Mouse (Mus musculus) brain, embryonic 18.5 days (tissue): ENCODE measurements around the gene Gna11.

Source experiments
- DNase-seq: peaks from one replicate; pipeline ENCODE4 v3.0.0-alpha.2; 2012; ENCODE audit warnings: low read depth, low spot score

Gene Gna11

GRCm38 (mm10) chr10:81485479-81486018 lies 59.4 kb downstream of the Gna11 start:
- no peak for DNase-seq

GRCm38 (mm10) chr10:81485060-81485449 lies 59.9 kb downstream of the Gna11 start:
- DNase-seq, result no peak

DNA sequence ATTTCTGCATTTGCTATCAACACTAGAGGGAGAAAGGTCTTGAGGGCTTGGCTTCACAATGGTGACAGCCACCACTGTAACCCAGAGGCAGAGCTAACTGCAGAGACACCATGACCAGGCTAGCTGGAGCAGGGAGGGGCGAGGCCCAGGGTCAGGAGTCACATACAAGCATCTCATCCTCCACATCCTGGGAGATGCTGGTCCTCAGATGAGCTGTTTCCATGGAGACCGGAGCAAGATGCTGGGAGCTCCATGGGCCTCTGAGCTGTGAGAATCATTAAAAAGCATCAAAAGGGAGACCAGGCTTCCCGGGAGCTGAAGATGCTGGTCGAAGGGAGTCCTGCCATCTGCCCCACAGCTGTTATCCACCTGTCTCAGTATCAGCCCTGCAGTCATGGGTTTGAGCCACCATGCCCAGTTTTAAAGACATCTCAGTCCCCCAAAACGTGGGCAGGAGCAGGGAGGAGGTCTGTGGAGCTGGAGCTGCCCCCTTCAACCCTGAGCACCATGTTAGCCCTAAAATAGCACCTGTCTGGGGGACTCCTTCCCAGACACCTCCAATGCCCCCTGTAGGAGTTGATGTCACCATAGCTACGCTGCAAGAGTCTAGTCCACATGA lies 60.4 kb downstream of the Gna11 start:
- DNase-seq, result no peak

DNA sequence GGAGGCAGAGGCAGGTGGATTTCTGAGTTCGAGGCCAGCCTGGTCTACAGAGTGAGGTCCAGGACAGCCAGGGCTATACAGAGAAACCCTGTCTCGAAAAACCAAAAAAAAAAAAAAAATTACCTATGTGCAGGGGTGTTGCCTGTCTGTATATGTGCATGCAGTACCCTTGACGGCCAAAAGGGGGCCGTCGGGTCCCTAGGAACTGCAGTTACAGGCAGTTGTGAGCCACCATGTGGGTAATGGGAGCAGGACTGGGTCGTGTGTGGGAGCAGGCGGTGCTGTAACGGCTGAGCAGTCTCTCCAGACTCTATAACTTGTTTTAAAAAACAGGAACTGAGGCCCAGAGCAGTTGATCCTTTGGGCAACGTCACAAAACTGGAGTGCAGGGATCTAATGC lies 61.0 kb downstream of the Gna11 start:
- no peak for DNase-seq

DNA sequence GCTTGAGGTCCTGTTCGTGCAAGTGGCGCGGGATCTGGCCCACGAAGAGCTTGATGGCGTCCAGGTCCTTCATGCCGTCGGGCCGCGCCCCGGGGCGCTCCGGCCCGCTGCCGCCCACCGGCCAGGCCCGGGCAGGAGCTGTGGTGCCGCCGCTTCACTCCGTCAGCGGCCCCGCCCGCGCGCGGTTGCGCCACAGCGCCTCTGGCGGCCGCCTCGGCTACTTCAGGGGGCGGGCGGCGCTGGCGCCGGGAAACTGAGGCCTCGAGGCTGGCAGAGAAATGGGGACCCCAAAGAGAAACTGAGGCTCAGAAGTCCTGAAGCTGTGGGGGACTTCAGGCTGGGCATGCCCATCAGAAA lies 62.5 kb downstream of the Gna11 start, which contains the start of gene Celf5:
TSS of gene Celf5 (minus strand) at position 177 of the 357 bp plus-strand sequence.
- DNase-seq, result no peak

DNA sequence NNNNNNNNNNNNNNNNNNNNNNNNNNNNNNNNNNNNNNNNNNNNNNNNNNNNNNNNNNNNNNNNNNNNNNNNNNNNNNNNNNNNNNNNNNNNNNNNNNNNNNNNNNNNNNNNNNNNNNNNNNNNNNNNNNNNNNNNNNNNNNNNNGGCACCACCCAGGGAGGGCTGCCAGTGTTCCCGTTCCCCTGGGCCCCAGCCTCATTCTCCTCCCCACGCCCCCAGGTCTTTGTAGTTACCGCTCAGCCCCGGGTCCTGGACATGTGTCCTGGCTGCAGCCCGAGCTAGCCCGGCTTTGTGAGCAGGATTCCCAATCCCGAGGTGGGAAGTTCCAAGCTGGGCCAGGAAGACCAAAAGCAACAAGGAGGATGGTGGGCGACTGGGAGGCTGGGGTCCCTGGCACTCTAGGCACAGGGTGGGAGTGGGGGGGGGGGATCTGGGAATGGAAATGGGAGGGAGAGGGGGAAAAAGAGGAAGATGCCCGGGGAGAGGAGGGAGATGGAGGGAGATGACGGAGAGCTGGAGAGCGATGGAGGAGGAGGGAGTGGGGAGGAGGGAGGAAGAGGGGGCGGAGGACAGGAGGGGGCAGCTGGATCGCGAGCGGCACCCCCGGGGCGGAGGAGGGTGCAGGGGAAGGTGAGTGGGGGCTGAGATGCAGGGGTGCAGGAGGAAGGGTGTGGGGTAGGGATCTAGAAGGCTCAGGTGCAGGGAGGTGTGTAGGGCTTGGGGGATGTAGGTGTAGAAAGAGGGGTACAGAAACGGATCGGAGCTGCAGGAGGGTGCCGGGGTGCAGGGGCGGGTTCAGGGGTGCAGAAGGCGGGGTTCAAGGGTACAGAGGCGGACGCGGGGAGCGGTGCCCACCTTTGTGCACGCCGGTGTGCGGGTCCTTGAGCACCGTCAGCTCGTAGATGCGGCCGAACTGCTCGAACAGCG lies 63.1 kb downstream of the Gna11 start:
- DNase-seq, result no peak
